Mouse (Mus musculus) cortical plate, adult 2 months (tissue): ENCODE data around the gene Chrnd.

ENCODE experiments used
- CTCF ChIP-seq: fragments of 200-500 bp; IDR thresholded peaks from 2 replicates; pipeline ENCODE4 v1.5.1; 2011; ENCODE audit warnings: mild to moderate bottlenecking, control low read depth, low read length; ENCODE audit not compliant: insufficient read depth; ENCODE audit errors: extremely low read depth
- POLR2A ChIP-seq: fragments of 200-500 bp; IDR thresholded peaks from 2 replicates; pipeline ENCODE4 v1.6.1; 2011; ENCODE audit warnings: mild to moderate bottlenecking, low read length, control low read depth; ENCODE audit not compliant: insufficient read depth; ENCODE audit errors: extremely low read depth

- TF ChIP-seq CTCF (no peak), POLR2A (no peak)
Measured at GRCm38 (mm10) chr1:87227160-87227550, 36.7 kb downstream of the Chrnd start.
